Mouse (Mus musculus) embryo, embryonic 9.5 days (tissue): ENCODE results near the gene Gm49387.

Experiments used
- DNase-seq: peaks from one replicate; pipeline ENCODE4 v3.0.0-alpha.2; 2017; ENCODE audit errors: extremely low spot score

Gene Gm49387

DNA sequence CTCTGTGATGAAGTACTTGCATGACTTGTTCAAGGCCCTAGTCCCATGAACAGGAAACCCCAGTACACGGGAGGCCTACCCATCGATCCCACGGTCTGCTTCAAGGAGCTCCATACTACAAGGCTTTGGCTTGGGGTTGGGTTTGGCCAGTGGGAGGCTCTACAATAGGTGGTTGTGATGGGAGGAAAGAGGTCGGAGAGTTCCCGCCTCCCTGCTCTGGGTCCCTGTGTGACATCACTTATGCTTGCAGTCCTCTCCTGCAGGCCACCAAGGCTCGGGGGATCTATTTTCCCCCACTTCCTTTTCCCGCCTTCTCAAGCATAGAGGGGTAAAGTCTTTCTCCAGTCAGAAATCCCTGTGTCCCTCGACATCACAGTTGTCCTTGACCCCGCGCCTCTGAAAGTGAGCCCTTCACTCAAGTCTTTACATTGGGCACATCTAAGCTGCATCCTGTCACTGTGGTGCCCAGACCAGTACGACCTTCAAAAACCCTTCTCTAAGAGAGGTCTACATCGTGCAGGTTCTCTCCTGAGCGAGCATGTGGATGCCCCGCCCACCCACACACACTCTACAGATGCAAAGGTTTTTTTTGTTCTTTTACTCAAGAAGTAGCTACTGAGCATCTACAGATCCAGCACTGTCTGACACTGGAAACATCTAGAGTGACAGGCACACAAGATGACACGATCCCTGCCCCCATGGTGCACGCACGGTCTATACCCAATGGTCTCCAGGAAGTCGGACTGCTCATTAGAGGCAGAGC, 65.6 kb downstream of the Gm49387 start:
- DNase-seq = no peak

- no peak for DNase-seq
Measured at GRCm38 (mm10) chr14:31572561-31573175, 68.0 kb downstream of the Gm49387 start.

DNA sequence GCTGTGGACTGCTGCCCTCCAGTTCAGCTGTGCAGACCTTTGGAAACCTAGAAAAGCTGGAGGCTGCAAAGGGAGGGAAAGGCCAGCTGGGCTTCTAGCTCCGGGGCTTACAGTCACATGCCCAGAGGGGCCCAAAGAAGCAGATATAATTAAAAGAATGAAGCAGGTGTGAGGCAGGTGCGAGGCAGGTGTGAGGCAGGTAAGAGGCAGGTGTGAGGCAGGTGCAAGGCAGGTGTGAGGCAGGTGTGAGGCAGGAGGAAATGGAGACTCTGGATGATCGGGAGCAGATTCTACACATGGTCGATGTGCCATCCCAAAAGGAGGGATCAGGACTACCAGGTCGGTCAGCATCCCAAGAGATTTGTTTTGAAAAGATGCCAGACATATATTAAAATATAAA, 69.3 kb downstream of the Gm49387 start:
- DNase-seq = no peak

- DNase-seq = no peak
Measured at GRCm38 (mm10) chr14:31570131-31570951, 70.3 kb downstream of the Gm49387 start.

DNA sequence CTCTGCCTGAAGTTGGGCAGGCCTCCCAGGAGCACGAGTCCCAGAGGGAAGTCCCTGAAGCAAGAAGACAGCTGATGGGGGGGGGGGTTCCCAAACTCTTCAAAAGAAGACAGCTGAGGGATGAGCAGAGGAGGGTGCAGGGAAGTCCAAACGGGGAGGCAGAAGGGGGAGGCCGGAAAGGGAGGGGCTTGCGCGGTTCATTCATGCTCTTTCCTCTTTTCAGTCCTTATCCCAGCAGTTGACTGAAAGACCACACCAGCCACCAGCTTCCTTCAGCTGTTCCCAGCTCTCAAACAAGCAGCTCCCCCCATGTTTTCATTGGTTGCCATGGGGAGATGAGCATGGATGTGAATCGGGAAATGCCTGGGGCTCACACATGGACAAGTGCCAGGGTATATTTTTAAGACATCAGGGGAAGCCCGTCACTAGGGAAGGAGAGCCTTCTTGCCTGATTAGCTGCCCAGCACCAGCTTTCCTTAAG, 71.5 kb downstream of the Gm49387 start:
- no peak for DNase-seq

DNA sequence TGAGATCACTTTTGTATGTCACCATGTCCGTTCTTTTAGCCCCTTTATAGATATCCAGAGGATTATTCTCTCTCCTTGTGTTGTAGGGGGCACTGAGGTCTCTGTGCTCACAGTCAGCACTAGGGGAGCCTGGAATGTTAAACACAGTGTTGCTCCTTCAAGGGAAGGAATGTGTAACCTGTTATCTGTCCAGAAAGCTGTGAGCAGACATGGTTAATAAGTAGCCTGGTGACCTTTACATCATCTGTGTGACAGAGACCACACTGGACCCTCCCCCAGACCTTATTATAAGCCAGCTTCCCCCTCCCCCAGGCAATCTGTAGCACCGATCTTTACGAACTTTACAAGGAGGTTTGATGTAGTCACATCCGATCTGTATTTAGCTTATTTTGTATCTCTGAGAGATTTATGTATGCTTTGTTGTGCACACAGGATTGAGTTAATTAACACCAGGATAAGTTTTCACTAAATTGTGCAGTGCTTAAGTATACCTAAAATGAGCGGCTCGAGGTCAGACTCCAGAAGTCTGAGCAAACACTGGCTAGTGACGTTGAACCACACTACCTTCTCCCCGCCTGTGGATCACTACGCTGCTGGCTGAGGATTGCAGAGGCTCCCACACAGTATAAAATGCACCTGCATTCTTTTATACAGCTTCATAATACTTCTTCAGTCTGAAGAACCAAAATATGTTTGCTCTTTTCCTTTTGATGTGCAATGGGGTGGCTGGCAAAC, 75.0 kb downstream of the Gm49387 start:
- no peak for DNase-seq

- DNase-seq = peak; percentile 40
Measured at GRCm38 (mm10) chr14:31564452-31565179, 76.1 kb downstream of the Gm49387 start.

DNA sequence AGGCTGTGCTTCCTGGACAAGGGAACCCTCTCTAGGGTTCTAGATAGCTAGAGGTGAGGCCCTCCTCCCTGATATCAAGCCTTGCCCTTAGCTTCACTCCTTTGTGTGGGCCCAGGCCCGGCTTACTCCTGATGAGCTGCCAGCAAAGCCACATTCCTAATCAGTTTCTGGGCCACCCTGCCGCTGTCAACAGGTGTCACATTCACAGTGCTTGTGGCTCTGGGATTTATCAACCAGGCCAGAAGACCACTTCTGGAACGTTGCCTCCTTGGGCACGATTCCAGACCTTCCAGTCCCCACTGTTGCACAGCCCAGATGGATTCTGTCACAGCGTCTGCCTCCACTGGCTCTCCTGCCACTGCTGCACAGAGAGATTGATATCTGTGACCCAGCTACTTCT, 79.8 kb downstream of the Gm49387 start:
- no peak for DNase-seq

- DNase-seq = no peak
Measured at GRCm38 (mm10) chr14:31559216-31559615, 81.5 kb downstream of the Gm49387 start.

- no peak for DNase-seq
Measured at GRCm38 (mm10) chr14:31557784-31558183, 82.9 kb downstream of the Gm49387 start.

DNA sequence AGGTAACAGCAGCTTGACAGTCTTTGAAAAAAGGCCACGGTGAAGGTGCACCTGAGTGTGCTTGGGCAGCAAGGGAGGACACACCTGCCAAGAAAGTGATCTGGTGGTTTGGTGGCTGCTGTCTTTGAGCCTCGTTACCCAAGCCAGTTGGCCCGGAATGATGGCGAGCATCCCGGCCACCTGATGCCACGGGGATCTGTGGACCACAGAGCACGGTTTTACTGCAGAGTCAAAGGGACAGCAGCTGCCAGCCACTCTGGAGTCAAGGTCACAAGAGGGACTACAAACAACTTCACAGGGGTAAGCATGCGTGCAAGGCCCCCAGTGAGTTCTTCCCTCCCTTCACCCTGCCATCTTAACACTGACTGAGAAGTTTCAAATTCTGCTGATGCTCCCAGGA, 83.4 kb downstream of the Gm49387 start:
- DNase-seq = no peak

DNA sequence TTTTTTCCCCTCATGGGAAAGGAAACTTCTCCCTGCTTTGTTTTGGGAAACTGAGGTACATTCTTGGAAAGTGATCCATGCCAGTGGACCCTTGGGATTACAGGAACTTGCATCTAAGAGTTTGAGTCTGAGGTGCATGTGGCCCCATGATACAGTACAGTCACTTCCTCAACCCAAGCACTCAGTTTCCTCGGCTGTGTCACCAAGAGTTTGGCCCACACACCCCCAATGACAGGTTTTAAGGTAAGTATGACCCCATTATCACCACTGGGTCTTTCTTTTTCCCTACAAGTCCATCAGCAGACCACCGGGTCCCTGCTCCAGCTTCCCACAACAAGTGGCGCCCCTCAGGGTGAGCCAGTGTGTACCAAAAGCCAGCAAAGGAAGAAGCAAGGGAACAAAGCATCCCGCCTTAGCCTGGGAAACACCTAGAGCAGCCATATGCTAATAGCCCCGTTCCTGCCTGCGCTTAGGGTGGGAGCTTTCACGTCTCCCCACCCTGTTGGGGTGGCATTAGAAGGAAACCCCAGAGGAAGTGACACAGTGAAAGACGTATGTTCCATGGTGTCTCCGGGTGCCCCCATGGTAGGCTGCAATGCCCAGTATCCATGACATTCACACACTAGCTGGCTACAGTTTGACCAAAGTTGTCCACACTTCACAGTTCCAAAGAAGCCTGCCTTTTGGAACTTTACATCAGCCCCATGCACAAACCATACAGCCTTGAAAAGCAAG, 84.0 kb downstream of the Gm49387 start:
- no peak for DNase-seq

- DNase-seq = no peak
Measured at GRCm38 (mm10) chr14:31555963-31556434, 84.7 kb downstream of the Gm49387 start.

- no peak for DNase-seq
Measured at GRCm38 (mm10) chr14:31555021-31555420, 85.7 kb downstream of the Gm49387 start.

- no peak for DNase-seq
Measured at GRCm38 (mm10) chr14:31543885-31544442, 96.7 kb downstream of the Gm49387 start.

GRCm38 (mm10) chr14:31537298-31537697, 103.4 kb downstream of the Gm49387 start:
- DNase-seq = no peak

DNA sequence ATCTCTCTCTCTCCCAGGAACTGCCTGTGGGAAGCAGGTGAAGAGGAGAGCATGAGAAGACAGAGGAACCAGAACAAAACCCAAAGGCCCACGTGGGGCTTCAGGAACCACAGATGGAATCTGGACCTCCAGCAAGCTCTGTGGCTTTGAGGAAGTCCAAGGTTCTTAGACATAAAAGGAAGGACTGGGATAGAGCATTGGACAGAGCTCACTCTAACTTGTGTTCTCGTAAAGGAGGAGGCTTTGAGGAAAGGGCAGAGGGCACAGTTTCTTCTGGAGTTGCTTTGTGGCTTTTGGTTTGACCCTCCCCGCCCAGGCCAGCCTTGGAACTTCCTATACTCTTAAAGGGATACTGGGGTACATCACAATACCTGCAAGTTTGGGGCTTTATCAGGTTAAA, 108.0 kb downstream of the Gm49387 start:
- DNase-seq = no peak

GRCm38 (mm10) chr14:31531506-31532148, 109.1 kb downstream of the Gm49387 start:
- no peak for DNase-seq

DNA sequence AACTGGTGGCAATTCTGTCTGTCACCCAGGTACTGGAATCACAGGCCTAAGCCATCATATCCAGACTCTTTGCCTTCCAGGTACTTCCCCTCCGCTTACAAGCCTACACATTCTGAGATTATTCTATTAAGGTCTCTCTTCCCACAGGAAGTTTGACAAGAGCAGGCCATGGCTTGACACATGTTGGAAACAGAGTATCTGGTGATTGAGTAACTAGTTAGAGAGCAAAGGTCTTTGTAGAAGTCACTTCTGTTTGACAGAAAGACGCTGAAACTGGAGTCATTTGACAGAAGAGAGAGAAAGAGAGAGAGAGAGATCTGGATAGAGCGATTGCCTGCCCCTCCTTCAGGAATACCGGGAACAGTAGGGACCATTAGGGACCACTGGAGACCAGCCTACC, 109.8 kb downstream of the Gm49387 start:
- DNase-seq = no peak
